Mouse (Mus musculus): ENCODE results near the gene Rrm2. TPM values are rescaled to one million over a fixed set of nuclear protein-coding genes. Genes with fewer than 3 reads are reported as not detected.
A peak's percentile ranks its signal among the peaks of the same experiment; 100 is the strongest.

Rrm2 gene
- 586 and 708 TPM in 2 replicates for polyA plus RNA-seq (2015; fragmentation: Nextera tagmentation; extraction: Ambion mirVana)

GRCm38 (mm10) chr12:24707954-24708823 lies at the start of gene Rrm2:
Rrm2 (plus strand) TSS chr12:24708241.
- under 1% methylated on average over 83 of the region's 83 CpGs for WGBS (ENCODE audit: insufficient replicate concordance)
- Histone ChIP-seq H3K36me3 (peaks cover 47% of the 10 kb centered on the region), H3K4me1 (replicated peaks) (peaks cover 78% of the 10 kb centered on the region), H3K4me3 (replicated peaks) (peak within 1 kb of the TSS; percentile 79), H3K4me2 (peak within 1 kb of the TSS; percentile 82), H3K9ac (peak within 1 kb of the TSS; percentile 88), H3K27me3 (no peaks in the 10 kb centered on the region), H3K27ac (peak within 1 kb of the TSS; percentile 92), H3K9me3 (replicated peaks) (no peaks in the 10 kb centered on the region)
- DNase-seq = peak; percentile 95
- peak; percentile 78 for ATAC-seq (ENCODE audit: low read depth)

DNA sequence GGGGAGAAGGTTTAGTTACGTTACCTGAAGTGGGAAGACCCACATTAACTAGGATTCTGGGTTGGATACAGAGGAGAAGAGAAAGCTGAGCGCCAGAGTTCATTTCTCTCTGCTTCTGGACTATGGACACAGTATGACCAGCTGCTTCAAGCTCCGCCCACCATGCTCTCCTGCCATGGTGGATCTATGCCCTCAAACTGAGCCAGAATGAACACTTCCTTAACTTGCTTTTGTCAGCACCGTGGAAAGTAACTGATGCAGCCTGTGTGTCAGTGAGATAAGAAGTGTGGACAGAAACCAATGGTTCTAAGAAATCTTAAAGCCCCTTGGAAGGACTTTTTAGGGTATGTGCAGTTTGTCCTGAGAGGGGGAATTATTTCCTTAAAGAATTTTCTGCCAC lies 49.0 kb upstream of the Rrm2 start:
- DNase-seq (no peak), ATAC-seq (ENCODE audit: low read depth) (peak; percentile 54; the same call in 1 of the 2 replicates)
- H3K9me3 ChIP-seq (replicated peaks) = no peaks in the 10 kb centered on the region
- peaks cover 88% of the 10 kb centered on the region for H3K36me3 ChIP-seq
- H3K9ac ChIP-seq = peak overlapping the region; percentile 19
- peaks cover 67% of the 10 kb centered on the region for H3K4me1 ChIP-seq (replicated peaks)
- H3K27me3 ChIP-seq = no peaks in the 10 kb centered on the region
- WGBS (ENCODE audit: insufficient replicate concordance) = 57% methylated on average over 4 of the region's 4 CpGs
- H3K4me2 ChIP-seq = peak overlapping the region; percentile 29; the same call in 1 of the 2 replicates
- no peak overlapping the region for H3K4me3 ChIP-seq (replicated peaks)
- peak overlapping the region; percentile 31; the same call in 1 of the 2 replicates for H3K27ac ChIP-seq

- 92% methylated on average over 9 of the region's 9 CpGs for WGBS (ENCODE audit: insufficient replicate concordance)
- no peaks in the 10 kb centered on the region for H3K27me3 ChIP-seq
- DNase-seq = no peak
- peaks cover 86% of the 10 kb centered on the region for H3K36me3 ChIP-seq
- ATAC-seq (ENCODE audit: low read depth) = no peak
- no peak overlapping the region for H3K4me3 ChIP-seq (replicated peaks)
- no peak overlapping the region for H3K4me2 ChIP-seq
- H3K4me1 ChIP-seq (replicated peaks) = peaks cover 58% of the 10 kb centered on the region
- no peaks in the 10 kb centered on the region for H3K9me3 ChIP-seq (replicated peaks)
- H3K27ac ChIP-seq = no peak overlapping the region
- H3K9ac ChIP-seq = no peak overlapping the region
Observed at GRCm38 (mm10) chr12:24659923-24660322, 48.1 kb upstream of the Rrm2 start.

- peaks cover 46% of the 10 kb centered on the region for H3K4me1 ChIP-seq (replicated peaks)
Observed at GRCm38 (mm10) chr12:24661100-24661499, 46.9 kb upstream of the Rrm2 start.

GRCm38 (mm10) chr12:24662131-24662530 lies 45.9 kb upstream of the Rrm2 start:
- no peak for ATAC-seq (ENCODE audit: low read depth)

More at GRCm38 (mm10) chr12:24661100-24661499, 46.9 kb upstream of the Rrm2 start:
- H3K9me3 ChIP-seq (replicated peaks) = no peaks in the 10 kb centered on the region
- 56% methylated on average over 4 of the region's 4 CpGs for WGBS (ENCODE audit: insufficient replicate concordance)
- ATAC-seq (ENCODE audit: low read depth) = no peak
- H3K36me3 ChIP-seq = peaks cover 75% of the 10 kb centered on the region
- DNase-seq = no peak
- H3K27ac ChIP-seq = no peak overlapping the region
- no peak overlapping the region for H3K9ac ChIP-seq
- no peak overlapping the region for H3K4me3 ChIP-seq (replicated peaks)
- no peaks in the 10 kb centered on the region for H3K27me3 ChIP-seq
- no peak overlapping the region for H3K4me2 ChIP-seq

DNA sequence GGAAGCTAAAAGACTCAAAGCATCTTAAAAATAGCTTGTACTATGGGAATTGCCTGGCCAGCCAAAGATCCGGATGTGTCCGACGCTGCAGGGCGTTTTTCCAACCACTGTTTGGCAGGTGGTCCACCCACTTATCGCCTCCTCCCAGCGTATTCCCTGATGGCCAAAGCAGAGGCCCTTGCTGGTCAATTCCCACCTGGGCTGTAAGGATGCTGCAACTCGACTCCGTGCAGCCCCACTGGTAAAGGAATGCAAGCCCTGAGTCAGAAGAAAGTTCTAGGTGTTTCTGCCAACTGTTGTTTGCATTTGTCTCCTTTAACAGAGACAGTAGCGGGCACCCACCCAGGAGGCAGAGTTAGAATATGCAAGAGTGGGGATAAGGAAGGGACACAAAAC lies 27.9 kb upstream of the Rrm2 start:
- Histone ChIP-seq H3K4me1 (replicated peaks) (peaks cover 29% of the 10 kb centered on the region), H3K4me3 (replicated peaks) (peak overlapping the region; percentile 55; the same call in 1 of the 2 replicates), H3K9ac (peak overlapping the region; percentile 47; the same call in 1 of the 2 replicates), H3K4me2 (peak overlapping the region; percentile 64), H3K9me3 (replicated peaks) (no peaks in the 10 kb centered on the region), H3K27me3 (peaks cover 66% of the 10 kb centered on the region), H3K36me3 (no peaks in the 10 kb centered on the region), H3K27ac (no peak overlapping the region)
- WGBS (ENCODE audit: insufficient replicate concordance) = 22% methylated on average over 9 of the region's 9 CpGs
- no peak for ATAC-seq (ENCODE audit: low read depth)
- DNase-seq = no peak

More at GRCm38 (mm10) chr12:24662131-24662530, 45.9 kb upstream of the Rrm2 start:
- Histone ChIP-seq H3K4me1 (replicated peaks) (peaks cover 36% of the 10 kb centered on the region), H3K4me2 (no peak overlapping the region), H3K9ac (no peak overlapping the region), H3K9me3 (replicated peaks) (no peaks in the 10 kb centered on the region), H3K36me3 (peaks cover 64% of the 10 kb centered on the region), H3K27me3 (no peaks in the 10 kb centered on the region), H3K4me3 (replicated peaks) (no peak overlapping the region), H3K27ac (no peak overlapping the region)
- no peak for DNase-seq
- 85% methylated on average over 5 of the region's 5 CpGs for WGBS (ENCODE audit: insufficient replicate concordance)

GRCm38 (mm10) chr12:24680492-24681285 lies 27.4 kb upstream of the Rrm2 start:
- ATAC-seq (ENCODE audit: low read depth) (no peak; the same call in 1 of the 2 replicates), DNase-seq (no peak)
- Histone ChIP-seq H3K9me3 (replicated peaks) (no peaks in the 10 kb centered on the region), H3K9ac (peak overlapping the region; percentile 47), H3K4me1 (replicated peaks) (peaks cover 29% of the 10 kb centered on the region), H3K4me2 (peak overlapping the region; percentile 64), H3K36me3 (no peaks in the 10 kb centered on the region), H3K27me3 (peaks cover 70% of the 10 kb centered on the region), H3K27ac (no peak overlapping the region), H3K4me3 (replicated peaks) (peak overlapping the region; percentile 55)
- whole genome bisulfite sequencing (ENCODE audit: insufficient replicate concordance) = 2% methylated on average over 58 of the region's 61 CpGs

- peaks cover 29% of the 10 kb centered on the region for H3K4me1 ChIP-seq (replicated peaks)
- ATAC-seq (ENCODE audit: low read depth) (peak; percentile 51), DNase-seq (no peak)
- peak within 1 kb of the TSS; percentile 47 for H3K9ac ChIP-seq
- no peaks in the 10 kb centered on the region for H3K36me3 ChIP-seq
- no peak within 1 kb of the TSS for H3K27ac ChIP-seq
- H3K4me3 ChIP-seq (replicated peaks) = peak within 1 kb of the TSS; percentile 55
- peak within 1 kb of the TSS; percentile 64 for H3K4me2 ChIP-seq
- no peaks in the 10 kb centered on the region for H3K9me3 ChIP-seq (replicated peaks)
- 4% methylated on average over 20 of the region's 20 CpGs for WGBS (ENCODE audit: insufficient replicate concordance)
- H3K27me3 ChIP-seq = peaks cover 76% of the 10 kb centered on the region
Observed at GRCm38 (mm10) chr12:24681286-24682023, 26.6 kb upstream of the Rrm2 start, which contains the start of gene Cys1. Cys1 (minus strand) TSS chr12:24681813.

GRCm38 (mm10) chr12:24682563-24682962 lies 25.5 kb upstream of the Rrm2 start:
- Histone ChIP-seq H3K9ac (no peak overlapping the region), H3K9me3 (replicated peaks) (no peaks in the 10 kb centered on the region), H3K4me2 (no peak overlapping the region), H3K4me1 (replicated peaks) (peaks cover 35% of the 10 kb centered on the region), H3K36me3 (no peaks in the 10 kb centered on the region), H3K27me3 (peaks cover 84% of the 10 kb centered on the region), H3K4me3 (replicated peaks) (no peak overlapping the region), H3K27ac (no peak overlapping the region)
- no peak for ATAC-seq (ENCODE audit: low read depth)
- no peak for DNase-seq
- WGBS (ENCODE audit: insufficient replicate concordance) = 50% methylated on average over 8 of the region's 8 CpGs

GRCm38 (mm10) chr12:24683461-24683860 lies 24.6 kb upstream of the Rrm2 start:
- H3K27me3 ChIP-seq = peaks cover 80% of the 10 kb centered on the region
- ATAC-seq (ENCODE audit: low read depth) = no peak

More at GRCm38 (mm10) chr12:24683461-24683860, 24.6 kb upstream of the Rrm2 start:
- Histone ChIP-seq H3K36me3 (no peaks in the 10 kb centered on the region), H3K4me2 (no peak overlapping the region), H3K27ac (no peak overlapping the region), H3K4me3 (replicated peaks) (no peak overlapping the region), H3K4me1 (replicated peaks) (peaks cover 35% of the 10 kb centered on the region), H3K9ac (no peak overlapping the region), H3K9me3 (replicated peaks) (no peaks in the 10 kb centered on the region)
- DNase-seq = no peak
- 53% methylated on average over 7 of the region's 7 CpGs for WGBS (ENCODE audit: insufficient replicate concordance)
